Mouse (Mus musculus): Measurements from ENCODE around the gene Ifitm6.

GRCm38 (mm10) chr7:141059929-141060328 lies 42.2 kb upstream of the Ifitm6 start:
- TF ChIP-seq CTCF (IDR thresholded peaks at IDR 0.05; ENCODE audit: borderline replicate concordance, insufficient read depth, low read length): no peak
- TF ChIP-seq POLR2A (IDR thresholded peaks at IDR 0.05; ENCODE audit: low read depth, low read length): no peak
